Mouse (Mus musculus): ENCODE measurements around the gene Vwa2. TPM values are rescaled to one million over a fixed set of nuclear protein-coding genes. Genes with fewer than 3 reads are reported as not detected.

The Vwa2 gene
- not detected for polyA plus RNA-seq (2017; shearing (Covaris generic))

DNA sequence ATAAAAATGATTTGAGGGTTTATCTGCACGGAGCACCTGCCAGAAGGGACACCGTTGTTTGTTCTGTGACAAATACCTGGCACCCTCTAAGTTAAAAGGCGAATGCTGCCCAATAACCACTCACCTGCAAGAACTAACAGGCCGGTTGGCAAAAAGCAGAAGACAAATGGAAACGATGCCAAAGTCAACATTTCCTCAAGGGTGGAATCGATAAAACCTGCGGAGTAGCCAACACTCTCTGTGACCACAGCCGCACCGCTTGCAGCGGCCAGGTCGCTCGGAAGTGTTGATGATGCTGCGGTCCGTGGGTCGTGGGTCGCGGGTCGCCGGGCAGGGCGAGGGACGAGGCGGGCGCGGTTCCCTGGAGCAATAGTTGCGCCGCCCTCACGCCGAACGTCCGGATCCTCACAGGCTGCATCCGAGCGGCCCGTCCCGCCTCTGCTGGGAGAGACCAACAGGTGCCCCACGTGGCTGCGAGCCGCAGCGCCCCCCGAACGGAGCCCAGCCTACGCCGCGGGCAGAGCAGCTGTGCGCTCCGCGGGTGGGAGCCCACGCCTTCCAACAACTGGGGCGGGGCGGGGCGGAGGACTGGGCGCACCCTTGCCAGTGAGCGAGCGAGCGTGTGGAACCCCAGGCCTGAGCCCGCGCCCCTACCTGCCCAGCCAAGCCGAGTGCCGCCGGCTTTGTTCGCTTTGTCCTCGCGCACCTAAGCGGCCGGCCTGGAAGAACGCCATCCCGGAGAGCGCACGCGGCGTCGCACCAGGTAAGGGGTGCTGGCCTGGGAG lies at the start of gene Vwa2:
Vwa2 (plus strand) TSS at position 434 of the 785 bp plus-strand sequence.

DNA sequence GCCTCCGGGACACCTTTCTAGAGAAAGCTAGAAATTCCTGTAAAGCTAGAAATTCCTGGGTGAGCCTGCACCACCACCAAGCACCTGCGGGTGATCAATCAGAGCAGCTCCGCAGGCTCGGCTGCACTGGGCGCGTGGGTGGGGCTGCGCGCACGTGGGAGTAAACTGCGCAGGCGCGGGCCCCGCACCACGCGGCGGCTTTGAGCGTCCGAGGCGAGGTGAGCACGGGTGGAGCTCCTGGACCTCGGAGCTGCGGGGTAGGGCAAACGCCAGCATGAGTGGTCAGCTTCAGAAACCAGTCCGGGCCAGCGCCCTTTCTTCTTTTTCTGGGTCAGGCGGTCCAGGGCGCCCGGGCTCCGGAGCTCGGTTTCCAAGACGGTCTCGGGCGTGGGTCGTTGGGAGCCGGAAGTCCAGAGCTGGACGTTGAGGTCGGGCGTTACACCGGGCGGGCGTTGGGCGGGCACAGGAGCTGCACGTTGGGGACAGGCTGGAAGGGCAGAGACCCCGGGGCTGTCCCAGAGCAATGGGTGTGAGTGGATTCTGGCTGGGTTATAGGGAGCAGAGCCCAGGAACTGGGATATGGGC lies 47.9 kb upstream of the Vwa2 start, which contains the start of gene Tdrd1:
Tdrd1 (plus strand) TSS at position 163 of the 585 bp plus-strand sequence.

Other genes starting within 250 kb of the Vwa2 start
- not detected for gene Adrb1, start 152.1 kb upstream of the Vwa2 start, polyA plus RNA-seq (2017; shearing (Covaris generic))
- gene Ccdc186, start 52.1 kb upstream of the Vwa2 start, polyA plus RNA-seq (2017; shearing (Covaris generic)): 25.5 TPM
- not detected for gene Tdrd1, start 48.0 kb upstream of the Vwa2 start, polyA plus RNA-seq (2017; shearing (Covaris generic))
- gene Afap1l2, start 134.0 kb downstream of the Vwa2 start, polyA plus RNA-seq (2017; shearing (Covaris generic)): not detected

Measured in CD4-positive, CD25-positive, alpha-beta regulatory T cell, adult 9 weeks (primary cell).